Mouse (Mus musculus): ENCODE results near the gene Ubox5.
A peak's percentile ranks its signal among the peaks of the same experiment; 100 is the strongest.

Ubox5 gene

GRCm38 (mm10) chr2:130634006-130634738 is 4.3 kb upstream of the Ubox5 start:
- peak in 1 of 2 experiments; percentile 30 for DNase-seq

- peak in 1 of 2 experiments; percentile 43 for DNase-seq
Measured at GRCm38 (mm10) chr2:130632887-130633675, 3.2 kb upstream of the Ubox5 start.

- DNase-seq = peak; percentile 76 to 81
Measured at GRCm38 (mm10) chr2:130632416-130632815, 2.6 kb upstream of the Ubox5 start.

GRCm38 (mm10) chr2:130629080-130629838 is 579 bp downstream of the Ubox5 start:
- DNase-seq = no peak

GRCm38 (mm10) chr2:130628424-130628823 is 1.4 kb downstream of the Ubox5 start:
- DNase-seq = peak in 1 of 2 experiments; percentile 38

- peak; percentile 62 to 65 for DNase-seq
Measured at GRCm38 (mm10) chr2:130618972-130619371, 10.9 kb downstream of the Ubox5 start.

GRCm38 (mm10) chr2:130613091-130613490 is 16.7 kb downstream of the Ubox5 start:
- peak in 1 of 2 experiments; percentile 76 for DNase-seq

- no peak for DNase-seq
Measured at GRCm38 (mm10) chr2:130602195-130602594, 27.6 kb downstream of the Ubox5 start.

- no peak for DNase-seq
Measured at GRCm38 (mm10) chr2:130598399-130598798, 31.4 kb downstream of the Ubox5 start.

GRCm38 (mm10) chr2:130597601-130598010 is 32.2 kb downstream of the Ubox5 start:
- peak; percentile 39 to 48 for DNase-seq

- DNase-seq = no peak
Measured at GRCm38 (mm10) chr2:130595596-130595995, 34.2 kb downstream of the Ubox5 start.

GRCm38 (mm10) chr2:130591016-130591415 is 38.8 kb downstream of the Ubox5 start:
- no peak for DNase-seq

- no peak for DNase-seq
Measured at GRCm38 (mm10) chr2:130589761-130590160, 40.1 kb downstream of the Ubox5 start.

- no peak for DNase-seq
Measured at GRCm38 (mm10) chr2:130589157-130589556, 40.7 kb downstream of the Ubox5 start.

GRCm38 (mm10) chr2:130588373-130588772 is 41.5 kb downstream of the Ubox5 start:
- no peak for DNase-seq

GRCm38 (mm10) chr2:130586016-130586415 is 43.8 kb downstream of the Ubox5 start:
- no peak for DNase-seq

GRCm38 (mm10) chr2:130583902-130584560 is 45.8 kb downstream of the Ubox5 start:
- DNase-seq = no peak

GRCm38 (mm10) chr2:130582552-130582951 is 47.3 kb downstream of the Ubox5 start, which contains the start of gene Avp:
TSS of gene Avp (minus strand) at chr2:130582554.
- DNase-seq = no peak

GRCm38 (mm10) chr2:130581201-130581600 is 48.6 kb downstream of the Ubox5 start:
- no peak for DNase-seq

- no peak for DNase-seq
Measured at GRCm38 (mm10) chr2:130579791-130580190, 50.0 kb downstream of the Ubox5 start.

GRCm38 (mm10) chr2:130578148-130578547 is 51.7 kb downstream of the Ubox5 start:
- DNase-seq = peak; percentile 55 to 80

- peak; percentile 90 to 91 for DNase-seq
Measured at GRCm38 (mm10) chr2:130577632-130578031, 52.2 kb downstream of the Ubox5 start.

All from kidney, postnatal 36 days (tissue).